Mouse (Mus musculus): ENCODE results near the gene Rufy4.

The Rufy4 gene

GRCm38 (mm10) chr1:74124991-74125552, at the start of gene Rufy4:
Rufy4 (plus strand) TSS chr1:74125541.
- peak; percentile 89 for DNase-seq

GRCm38 (mm10) chr1:74076230-74076629, 49.1 kb upstream of the Rufy4 start:
- peak; percentile 62 for DNase-seq

GRCm38 (mm10) chr1:74077353-74077752, 48.0 kb upstream of the Rufy4 start:
- peak; percentile 97 for DNase-seq

GRCm38 (mm10) chr1:74081573-74081989, 43.8 kb upstream of the Rufy4 start:
- DNase-seq: peak; percentile 46

- DNase-seq: peak; percentile 73
Measured at GRCm38 (mm10) chr1:74082841-74083463, 42.4 kb upstream of the Rufy4 start.

GRCm38 (mm10) chr1:74084065-74084705, 41.2 kb upstream of the Rufy4 start:
- peak; percentile 69 for DNase-seq

- no peak for DNase-seq
Measured at GRCm38 (mm10) chr1:74084752-74085151, 40.6 kb upstream of the Rufy4 start.

GRCm38 (mm10) chr1:74085566-74085965, 39.8 kb upstream of the Rufy4 start:
- DNase-seq: no peak

- no peak for DNase-seq
Measured at GRCm38 (mm10) chr1:74088569-74088968, 36.8 kb upstream of the Rufy4 start.

- DNase-seq: no peak
Measured at GRCm38 (mm10) chr1:74090329-74090728, 35.0 kb upstream of the Rufy4 start.

GRCm38 (mm10) chr1:74091138-74091537, 34.2 kb upstream of the Rufy4 start:
- DNase-seq: no peak

- DNase-seq: no peak
Measured at GRCm38 (mm10) chr1:74091611-74092224, 33.6 kb upstream of the Rufy4 start.

- DNase-seq: peak; percentile 84
Measured at GRCm38 (mm10) chr1:74092242-74092641, 33.1 kb upstream of the Rufy4 start.

GRCm38 (mm10) chr1:74093447-74093846, 31.9 kb upstream of the Rufy4 start:
- DNase-seq: no peak

GRCm38 (mm10) chr1:74094497-74095270, 30.7 kb upstream of the Rufy4 start:
- no peak for DNase-seq

- DNase-seq: no peak
Measured at GRCm38 (mm10) chr1:74095296-74095695, 30.0 kb upstream of the Rufy4 start.

GRCm38 (mm10) chr1:74095728-74096127, 29.6 kb upstream of the Rufy4 start:
- no peak for DNase-seq

GRCm38 (mm10) chr1:74098004-74099000, 27.0 kb upstream of the Rufy4 start:
- no peak for DNase-seq

GRCm38 (mm10) chr1:74099001-74099435, 26.3 kb upstream of the Rufy4 start:
- no peak for DNase-seq

- no peak for DNase-seq
Measured at GRCm38 (mm10) chr1:74103654-74104353, 21.5 kb upstream of the Rufy4 start.

- no peak for DNase-seq
Measured at GRCm38 (mm10) chr1:74105660-74106059, 19.7 kb upstream of the Rufy4 start.

Measured in lung, postnatal 36 days (tissue).